Mouse (Mus musculus) erythroblast, adult 5-6 weeks (primary cell): ENCODE measurements around the gene Slc12a7. TPM values are rescaled to one million over a fixed set of nuclear protein-coding genes. Genes with fewer than 3 reads are reported as not detected.
"Not testable (repeated sequence)": the region's sequence is repeated elsewhere in the genome, so short reads cannot be mapped to it uniquely, and the experiment has no call there.

Experiments
- ATAC-seq: replicated peaks from 2 replicates; pipeline ENCODE4 v1.8.0; 2016; ENCODE audit warnings: moderate number of reproducible peaks, mild to moderate bottlenecking, moderate TSS enrichment, inconsistent platforms; ENCODE audit not compliant: poor library complexity, low FRiP score, severe bottlenecking
- total RNA-seq, 2 experiments: library from RNA; stranded (forward) in 1 of 2; stranded (reverse) in 1 of 2; fragments of 150-400 nt in 1 of 2; fragments of 200-764, 138-1000 nt in 1 of 2; gene quantifications; 2 replicates each; pipeline versions ENCODE4 v1.2.3 to v1.2.4; 2015 to 2017; ENCODE audit warnings: low replicate concordance in 2 of 2

The Slc12a7 gene
- total RNA-seq, 2 experiments from 2014 or later = 0.43 to 0.58 TPM

GRCm38 (mm10) chr13:73713204-73713603 lies 19.7 kb upstream of the Slc12a7 start:
- ATAC-seq = no peak

DNA sequence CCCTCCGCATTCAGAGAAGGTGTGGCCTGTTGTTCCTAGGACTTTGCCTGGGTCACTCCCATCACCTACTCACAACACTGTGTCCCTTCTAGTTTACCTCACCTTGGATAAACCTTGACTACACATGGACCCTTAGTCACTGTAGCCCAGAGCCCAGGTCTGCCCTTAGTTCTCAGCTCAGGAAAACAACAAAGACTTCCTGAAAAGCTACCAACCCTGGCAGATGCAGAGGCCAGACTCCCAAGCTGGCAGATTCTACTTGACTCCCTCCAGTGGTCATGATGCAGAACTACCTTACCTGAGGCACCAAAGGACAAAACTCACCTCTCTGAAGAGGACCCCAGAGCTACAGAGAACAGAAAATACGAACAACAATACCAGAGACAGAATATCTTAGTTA lies 18.9 kb upstream of the Slc12a7 start:
- ATAC-seq = no peak

- 0 out of 2 replicates have a peak, but pooled peaks have one; percentile 62 for ATAC-seq
Measured at GRCm38 (mm10) chr13:73718225-73718624, 14.7 kb upstream of the Slc12a7 start.

DNA sequence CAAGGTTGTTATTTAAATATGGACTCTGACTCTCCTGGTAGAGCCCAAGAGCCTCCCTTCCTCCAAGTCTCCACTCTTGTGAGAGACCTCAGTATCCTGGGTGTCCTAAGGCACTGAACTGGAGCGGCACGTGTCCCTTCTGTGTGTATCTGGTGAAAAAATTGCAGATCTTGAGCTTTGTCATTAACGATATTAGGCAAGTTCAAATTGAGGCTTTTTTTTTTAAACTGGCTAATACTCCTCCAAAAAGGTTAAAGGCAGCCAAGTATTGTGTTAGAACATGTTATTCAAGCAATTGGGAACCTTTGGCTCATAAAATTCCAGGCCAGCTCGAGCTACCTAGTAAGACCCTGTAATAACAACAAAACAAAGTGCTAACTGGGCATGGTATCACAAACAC lies 12.7 kb upstream of the Slc12a7 start:
- ATAC-seq = no peak

- ATAC-seq = no peak
Measured at GRCm38 (mm10) chr13:73723081-73723668, 9.7 kb upstream of the Slc12a7 start.

DNA sequence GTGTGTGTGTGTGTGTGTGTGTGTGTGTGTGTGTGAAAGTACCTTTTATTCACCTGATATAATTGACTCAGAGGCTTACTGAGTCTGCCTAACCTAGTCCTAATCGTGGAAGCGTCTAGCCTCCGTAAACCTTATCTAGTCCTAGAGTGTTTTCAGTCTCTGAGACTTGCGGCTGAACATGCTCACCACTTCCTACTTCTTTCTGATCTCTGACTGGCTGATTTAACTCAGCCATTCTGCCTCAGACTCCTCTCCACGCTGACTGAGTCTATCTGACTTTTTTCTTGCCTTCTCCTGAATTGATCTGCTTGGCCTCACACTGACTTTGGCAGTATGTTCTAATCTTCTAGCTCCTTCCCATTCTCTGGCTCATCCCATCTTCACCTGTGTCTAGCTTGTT lies 7.6 kb upstream of the Slc12a7 start:
- ATAC-seq = no peak

- no peak for ATAC-seq
Measured at GRCm38 (mm10) chr13:73727621-73728025, 5.3 kb upstream of the Slc12a7 start.

DNA sequence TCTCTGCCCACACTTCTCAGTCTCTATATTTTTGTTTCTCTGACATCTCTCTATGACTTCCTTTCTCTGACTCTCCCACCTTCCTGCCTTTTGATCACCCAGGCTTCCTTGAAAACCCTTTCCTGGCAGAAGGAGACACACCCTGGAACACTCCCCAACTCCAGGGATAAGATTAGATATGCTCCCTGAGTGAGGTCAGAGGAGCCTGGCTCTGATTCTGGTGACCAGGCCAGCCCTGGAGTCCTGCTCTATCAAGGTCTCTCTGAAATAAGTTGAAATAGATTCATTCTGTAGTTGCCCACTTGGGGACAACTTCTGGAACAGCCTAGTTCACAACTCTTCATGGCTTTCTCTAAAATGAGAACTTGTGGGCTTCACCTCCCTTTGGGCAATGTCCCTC lies 4.3 kb upstream of the Slc12a7 start:
- no peak for ATAC-seq

DNA sequence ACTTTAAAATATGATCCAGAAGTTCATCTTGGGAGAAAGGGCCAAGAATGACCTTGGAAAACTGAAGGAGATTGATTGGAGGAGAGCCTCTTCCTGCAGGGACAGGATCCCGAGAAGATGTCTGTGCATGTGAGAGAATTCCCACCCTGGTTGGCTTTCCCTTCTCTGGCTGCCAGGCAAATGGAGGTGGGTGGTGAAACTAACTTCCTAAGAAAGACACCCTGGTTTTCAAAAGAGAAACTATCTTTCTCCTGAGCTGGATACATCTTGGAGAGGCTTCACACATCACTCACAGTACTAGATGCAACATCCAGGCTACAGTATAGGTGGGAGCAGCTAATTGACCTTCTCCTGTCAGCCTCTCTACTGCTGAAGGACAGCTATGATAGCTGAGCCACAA lies 2.0 kb upstream of the Slc12a7 start:
- ATAC-seq = no peak

GRCm38 (mm10) chr13:73732235-73732634 lies 659 bp upstream of the Slc12a7 start:
- no peak for ATAC-seq

DNA sequence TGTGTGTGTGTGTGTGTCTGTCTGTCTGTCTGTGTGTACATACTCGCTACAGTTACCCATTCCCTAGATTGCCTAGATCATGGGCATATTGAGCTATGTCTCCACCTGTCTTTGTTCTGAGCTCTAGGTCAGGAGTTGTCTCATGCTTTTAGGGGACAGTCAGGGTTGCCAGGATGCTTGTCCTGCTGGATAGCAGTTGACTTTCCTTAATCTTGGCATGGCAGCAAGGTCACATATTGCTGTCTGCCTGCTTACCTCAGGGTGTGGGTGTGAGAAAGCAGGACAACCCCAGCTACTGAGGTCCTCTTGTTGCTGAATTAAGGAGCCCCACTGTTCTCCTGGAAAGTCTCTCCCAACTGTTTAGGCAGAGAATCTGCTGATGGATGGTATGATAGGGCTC lies 1.5 kb downstream of the Slc12a7 start:
- ATAC-seq = no peak

DNA sequence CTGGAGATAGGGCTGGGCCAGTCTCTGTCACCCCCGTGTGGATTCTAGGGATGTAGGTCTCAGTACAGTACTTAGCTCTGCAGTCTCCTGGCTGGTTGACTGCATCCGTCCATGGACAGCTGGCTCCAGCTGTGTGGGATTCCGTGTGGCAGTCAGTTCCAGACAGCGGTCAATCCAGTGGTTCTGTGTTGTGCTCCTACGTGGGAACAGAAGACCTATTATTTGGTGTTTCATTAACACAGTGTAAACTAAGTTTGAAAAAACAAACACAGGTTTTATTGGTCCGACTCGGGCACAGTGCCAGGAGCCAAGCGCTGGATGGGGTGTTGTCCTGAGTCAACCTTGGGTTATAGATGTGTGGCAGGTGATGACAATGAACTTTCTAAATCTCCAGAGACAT lies 2.4 kb downstream of the Slc12a7 start:
- ATAC-seq = no peak

GRCm38 (mm10) chr13:73735928-73736327 lies 3.0 kb downstream of the Slc12a7 start:
- no peak for ATAC-seq

GRCm38 (mm10) chr13:73736943-73737342 lies 4.0 kb downstream of the Slc12a7 start:
- no peak for ATAC-seq

DNA sequence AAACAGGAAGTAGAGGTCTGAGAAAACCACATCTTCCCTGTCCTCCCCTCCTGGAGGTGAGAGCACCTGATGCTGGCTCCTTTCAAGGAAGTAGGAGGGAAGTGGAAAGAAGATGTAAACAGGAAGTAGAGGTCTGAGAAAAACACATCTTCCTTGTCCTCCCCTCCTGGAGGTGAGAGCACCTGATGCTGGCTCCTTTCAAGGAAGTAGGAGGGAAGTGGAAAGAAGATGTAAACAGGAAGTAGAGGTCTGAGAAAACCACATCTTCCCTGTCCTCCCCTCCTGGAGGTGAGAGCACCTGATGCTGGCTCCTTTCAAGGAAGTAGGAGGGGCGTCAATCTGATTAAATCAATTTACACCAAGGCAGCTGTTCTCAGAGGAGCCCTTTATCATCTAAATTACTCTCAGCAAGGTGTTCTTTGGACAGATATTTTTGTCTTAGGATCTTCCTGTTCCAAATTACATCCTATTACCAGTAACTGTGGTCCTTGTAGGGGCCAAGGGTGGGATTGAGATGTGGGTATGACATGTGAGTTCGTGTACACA lies 7.6 kb downstream of the Slc12a7 start:
- not testable (repeated sequence) for ATAC-seq

- ATAC-seq = no peak
Measured at GRCm38 (mm10) chr13:73742944-73743343, 10.1 kb downstream of the Slc12a7 start.

DNA sequence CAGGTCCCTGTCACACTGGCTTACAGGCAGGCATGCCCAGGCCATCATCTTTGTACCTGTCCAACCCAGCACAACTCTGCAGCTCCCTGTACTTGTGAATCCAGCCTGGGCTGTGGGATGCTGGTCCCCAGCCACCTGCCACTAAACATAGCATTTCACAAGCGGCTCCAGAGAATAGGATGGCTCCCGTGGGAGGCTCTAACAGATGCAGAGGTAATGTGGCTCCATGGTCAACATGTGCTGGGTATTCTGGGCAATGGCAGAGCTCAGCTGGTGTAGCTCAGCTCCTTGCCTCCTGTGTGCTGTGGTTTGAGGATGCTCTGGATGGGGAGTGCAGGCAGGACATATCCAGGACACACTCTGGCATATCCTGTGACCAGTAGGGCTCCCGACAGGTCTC lies 10.8 kb downstream of the Slc12a7 start:
- ATAC-seq = no peak

DNA sequence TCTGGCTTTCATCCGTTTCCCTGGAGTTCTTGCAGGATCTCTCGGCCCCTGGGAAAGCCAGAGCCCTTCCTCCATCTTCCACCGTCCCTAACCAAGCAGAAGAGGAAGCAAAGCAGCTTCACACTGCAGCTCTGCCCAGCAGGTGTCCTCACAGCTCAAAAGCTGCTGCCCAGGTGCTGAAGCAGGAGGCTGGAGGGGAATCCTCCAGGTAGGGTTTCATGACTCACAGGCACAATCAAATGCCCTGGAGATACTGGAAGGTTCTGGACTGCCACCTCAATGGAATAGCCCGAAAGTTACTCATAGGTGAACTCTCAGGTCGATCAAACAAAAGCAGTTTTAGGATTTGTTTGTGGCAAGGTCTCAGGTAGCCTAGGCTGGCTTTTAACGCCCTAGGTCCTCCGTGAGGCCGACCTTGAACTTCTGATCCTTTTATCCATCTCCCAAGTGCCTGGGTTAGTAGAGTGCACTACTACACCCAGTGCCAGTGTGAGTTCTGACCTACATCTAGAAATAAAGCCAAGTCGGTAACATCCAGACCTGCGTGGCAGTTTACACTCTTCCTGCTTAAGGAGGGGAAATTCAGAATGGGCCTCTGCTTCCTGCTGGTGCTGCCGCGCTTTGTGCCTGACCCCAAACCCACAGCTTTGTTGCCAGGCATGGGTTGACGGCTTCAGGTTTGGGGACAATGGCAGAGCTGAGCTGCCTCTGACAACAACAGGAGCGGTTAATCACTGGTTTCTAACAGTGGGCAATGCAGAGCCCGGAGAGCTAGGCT lies 16.0 kb downstream of the Slc12a7 start:
- no peak for ATAC-seq

GRCm38 (mm10) chr13:73750435-73750834 lies 17.5 kb downstream of the Slc12a7 start:
- no peak for ATAC-seq

DNA sequence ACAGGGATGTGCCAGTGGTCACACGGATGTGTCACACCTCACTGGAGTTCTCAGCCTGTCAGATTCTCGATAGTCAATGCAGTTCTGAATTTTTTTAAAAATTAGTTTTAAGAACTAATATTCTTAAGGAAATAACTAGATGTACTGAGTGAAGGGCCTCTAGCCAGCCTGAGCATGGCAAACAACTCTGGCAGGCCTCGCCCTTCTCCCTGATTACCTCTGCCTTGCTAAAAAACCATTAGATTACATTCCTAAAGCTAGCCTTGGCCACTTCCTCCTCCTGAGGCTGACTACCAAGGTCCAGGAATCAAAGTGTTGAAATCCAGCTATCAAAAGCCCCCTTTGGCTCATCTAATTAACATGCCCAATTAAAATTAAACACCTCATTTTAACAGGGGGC lies 18.4 kb downstream of the Slc12a7 start:
- no peak for ATAC-seq

DNA sequence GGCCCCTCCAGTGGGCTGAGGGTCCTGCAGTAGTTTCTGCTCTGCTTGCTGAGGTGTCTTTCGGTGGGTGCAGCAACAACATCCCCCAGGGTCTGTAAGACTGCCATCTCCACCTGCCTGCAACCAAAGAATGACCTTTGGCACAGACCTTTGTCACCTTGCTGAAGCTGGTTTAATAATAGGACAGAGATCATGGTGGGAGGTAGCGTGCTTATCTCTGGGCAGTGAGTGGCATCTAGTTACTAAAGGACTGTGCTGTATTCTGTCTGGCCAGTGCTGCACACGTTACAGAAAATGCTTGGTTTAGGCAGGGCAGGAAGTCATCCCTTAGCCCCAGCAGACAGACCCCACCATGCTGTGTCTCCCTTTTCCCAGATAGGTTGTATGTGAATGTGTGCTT lies 22.9 kb downstream of the Slc12a7 start:
- ATAC-seq = no peak
